Mouse (Mus musculus) spleen, adult 2 months (tissue): ENCODE measurements at regions not wholly inside any gene's neighbourhood (a gene's known extent, or its start where the extent isn't known, plus 50 kb on each side); places are given as distances from the start of the nearest gene placed in this dataset.

Experiments used
- CTCF ChIP-seq: fragments of 200-500 bp; IDR thresholded peaks from 2 replicates; pipeline ENCODE4 v1.5.1; 2011; ENCODE audit warnings: mild to moderate bottlenecking, inconsistent platforms; ENCODE audit not compliant: insufficient read depth, insufficient read length, insufficient replicate concordance; ENCODE audit errors: extremely low read depth
- POLR2A ChIP-seq: fragments of 200-500 bp; IDR thresholded peaks from 2 replicates; pipeline ENCODE4 v1.6.1; 2011; ENCODE audit warnings: low read depth, low read length, inconsistent platforms

GRCm38 (mm10) chr5:119370481-119370880 is 300.0 kb upstream of the Tbx3 start:
- no peak for TF ChIP-seq POLR2A
- no peak for TF ChIP-seq CTCF
